Mouse (Mus musculus) embryonic facial prominence, embryonic 11.5 days (tissue): ENCODE data around the gene Robo3. TPM values are rescaled to one million over a fixed set of nuclear protein-coding genes. Genes with fewer than 3 reads are reported as not detected.

Experiments
- ATAC-seq: fragments of 200-750 bp; cut with Nextera tagmentation; replicated peaks from 2 replicates; pipeline ENCODE4 v1.8.0; 2017; ENCODE audit warnings: low read depth; ENCODE audit not compliant: insufficient number of reproducible peaks, low FRiP score, low TSS enrichment
- DNase-seq: peaks from one replicate; pipeline ENCODE4 v3.0.0-alpha.2; 2015; ENCODE audit warnings: low spot score
- H3K27ac ChIP-seq: fragments of 300-500 bp; sonication (generic); replicated peaks from 2 replicates; pipeline ENCODE4 v1.5.1; 2014; ENCODE audit warnings: mild to moderate bottlenecking, low read depth, low read length, control low read depth
- H3K27me3 ChIP-seq: fragments of 300-500 bp; sonication (generic); 2 replicates; pipeline ENCODE4 v1.6.1; 2014; ENCODE audit warnings: mild to moderate bottlenecking, low read length, moderate library complexity, mixed read lengths; ENCODE audit not compliant: control insufficient read depth, insufficient read depth
- H3K36me3 ChIP-seq: fragments of 300-500 bp; sonication (generic); replicated peaks from 2 replicates; pipeline ENCODE4 v1.6.1; 2014; ENCODE audit warnings: low read depth, mild to moderate bottlenecking, low read length, moderate library complexity, mixed read lengths; ENCODE audit not compliant: control insufficient read depth, insufficient read depth
- H3K4me1 ChIP-seq: fragments of 300-500 bp; sonication (generic); 2 replicates; pipeline ENCODE4 v1.6.1; 2014; ENCODE audit warnings: low read length, mixed read lengths; ENCODE audit not compliant: control insufficient read depth, insufficient read depth
- H3K4me2 ChIP-seq: fragments of 300-500 bp; sonication (generic); 2 replicates; pipeline ENCODE4 v1.6.1; 2014; ENCODE audit warnings: low read depth, mild to moderate bottlenecking, control low read depth, low read length, moderate library complexity
- H3K4me3 ChIP-seq: fragments of 300-500 bp; sonication (generic); 2 replicates; pipeline ENCODE4 v1.5.1; 2014; ENCODE audit warnings: low read depth, low read length, control low read depth
- H3K9ac ChIP-seq: fragments of 300-500 bp; sonication (generic); replicated peaks from 2 replicates; pipeline ENCODE4 v1.6.1; 2014; ENCODE audit warnings: mild to moderate bottlenecking, control low read depth, low read length
- H3K9me3 ChIP-seq: fragments of 300-500 bp; sonication (generic); replicated peaks from 2 replicates; pipeline ENCODE4 v1.6.1; 2016; ENCODE audit warnings: mild to moderate bottlenecking, low read length, inconsistent platforms, mixed read lengths; ENCODE audit not compliant: control insufficient read depth
- WGBS: fragments of 180-500 bp; shearing (Covaris S2); extraction: QIAGEN DNeasy Blood & Tissue Kit; methylation state at CpG from one replicate; pipeline ENCODE4 v1.1.7; 2014; 5-methylcytosine and 5-hydroxymethylcytosine counted together
- polyA plus RNA-seq: library from polyadenylated mRNA; unstranded; fragments of >200 nt; fragmentation: Nextera tagmentation; extraction: Ambion mirVana; gene quantifications from 2 replicates; pipeline ENCODE4 v1.2.1, GENCODE M21; 2014

Robo3 gene
- polyA plus RNA-seq, 1 experiment from 2014 or later = 4.9 TPM

DNA sequence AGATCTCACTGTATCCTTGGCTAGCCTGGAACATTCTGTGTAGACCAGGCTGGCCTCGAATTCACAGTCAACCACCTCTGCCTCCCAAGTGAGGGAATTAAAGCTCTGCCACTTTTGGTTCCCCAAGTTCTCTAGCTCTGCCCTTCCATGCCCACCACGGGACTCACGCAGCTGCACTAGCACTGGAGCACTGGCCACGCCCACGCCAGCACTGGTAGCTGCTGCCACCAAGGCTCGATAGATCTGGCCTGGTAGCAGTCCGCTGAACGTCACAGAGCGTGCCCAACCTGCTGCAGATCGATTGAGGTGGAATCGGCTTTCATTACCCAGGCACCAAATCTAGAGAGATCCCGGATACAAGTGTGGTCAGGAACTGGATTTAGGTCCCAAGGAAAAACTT lies 11.8 kb downstream of the Robo3 start:
- 22% methylated on average over 12 of the region's 12 CpGs for WGBS
- Histone ChIP-seq H3K9me3 (no peaks in the 10 kb centered on the region), H3K36me3 (no peaks in the 10 kb centered on the region), H3K27me3 (no peaks in the 10 kb centered on the region), H3K9ac (no peak overlapping the region), H3K4me2 (no peak overlapping the region), H3K27ac (no peak overlapping the region), H3K4me1 (no peaks in the 10 kb centered on the region), H3K4me3 (no peak overlapping the region)
- ATAC-seq (no peak), DNase-seq (no peak)

DNA sequence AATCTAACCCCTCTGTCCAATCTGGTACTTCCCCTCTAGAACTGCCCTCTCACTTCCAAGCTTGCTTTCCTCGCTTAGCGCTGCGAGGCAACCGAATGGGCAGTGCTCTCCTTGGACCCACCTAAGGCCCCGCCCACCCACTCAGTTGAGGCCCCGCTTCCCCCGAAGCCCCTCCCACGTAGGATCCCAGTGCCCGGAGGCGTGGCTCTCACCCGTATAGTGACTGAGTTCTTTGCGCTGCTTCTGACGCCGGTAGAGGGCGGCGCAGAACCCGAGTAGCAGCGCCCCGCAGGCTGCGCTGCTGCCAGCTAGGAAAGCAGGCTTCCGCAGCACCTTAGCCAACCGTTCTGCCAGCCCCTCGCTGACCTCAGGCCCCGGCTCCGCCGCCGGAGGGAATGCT lies 12.4 kb downstream of the Robo3 start:
- H3K27me3 ChIP-seq = no peaks in the 10 kb centered on the region
- H3K9me3 ChIP-seq = no peaks in the 10 kb centered on the region

DNA sequence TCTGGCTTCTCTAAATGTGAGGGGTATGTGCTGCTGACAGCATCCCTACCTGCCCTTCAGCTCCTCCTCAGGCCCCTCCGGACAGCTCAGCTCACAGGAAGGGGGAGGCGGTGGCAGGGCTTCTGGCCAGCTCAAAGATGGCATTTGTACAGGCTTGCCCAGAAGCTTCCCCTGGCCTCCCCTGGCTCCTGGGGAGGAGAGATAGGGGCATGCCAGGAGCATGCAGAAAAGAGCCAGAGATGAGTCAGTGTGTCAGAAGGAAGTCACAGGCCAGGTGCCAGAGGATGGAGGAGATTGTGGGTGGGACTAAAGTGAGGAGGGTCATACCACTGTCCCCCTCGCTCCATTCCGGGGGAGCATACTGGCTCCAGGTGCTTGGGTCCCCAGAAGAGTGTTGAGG lies 14.3 kb downstream of the Robo3 start:
- DNase-seq = no peak
- no peak overlapping the region for H3K4me2 ChIP-seq
- H3K27ac ChIP-seq = no peak overlapping the region
- no peaks in the 10 kb centered on the region for H3K27me3 ChIP-seq
- H3K4me1 ChIP-seq = no peaks in the 10 kb centered on the region
- no peak for ATAC-seq
- H3K4me3 ChIP-seq = no peak overlapping the region
- no peak overlapping the region for H3K9ac ChIP-seq
- no peaks in the 10 kb centered on the region for H3K36me3 ChIP-seq
- 85% methylated on average over 4 of the region's 4 CpGs for WGBS
- H3K9me3 ChIP-seq = no peaks in the 10 kb centered on the region

More for the DNA sequence above, 12.4 kb downstream of the Robo3 start:
- Histone ChIP-seq H3K4me1 (no peaks in the 10 kb centered on the region), H3K4me2 (peak overlapping the region; percentile 22), H3K27ac (no peak overlapping the region), H3K36me3 (no peaks in the 10 kb centered on the region), H3K9ac (no peak overlapping the region), H3K4me3 (no peak overlapping the region; the same call in 1 of the 2 replicates)
- ATAC-seq (peak; percentile 86), DNase-seq (peak; percentile 94)
- WGBS = under 1% methylated on average over 27 of the region's 27 CpGs

DNA sequence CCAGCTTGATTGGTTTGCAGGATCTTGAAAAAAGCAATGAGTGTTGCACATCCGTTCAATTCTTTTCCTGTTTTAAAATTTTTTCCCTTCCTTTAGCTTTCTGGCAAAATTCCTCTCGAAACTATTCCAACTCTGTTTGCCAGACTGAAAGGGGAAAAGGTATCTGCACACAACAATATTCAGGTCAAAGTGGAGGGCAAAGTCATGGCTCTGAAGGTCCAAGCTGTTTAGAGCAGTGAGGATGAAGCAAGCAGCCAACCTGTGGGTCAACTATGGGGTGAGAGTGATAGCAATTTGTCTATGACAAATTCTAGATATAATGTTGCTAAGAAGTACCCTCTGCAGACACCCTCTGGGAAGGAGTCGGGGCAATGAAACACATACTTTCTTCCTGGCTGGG lies 18.4 kb downstream of the Robo3 start:
- H3K9ac ChIP-seq = no peak overlapping the region
- WGBS = 77% methylated on average over 3 of the region's 3 CpGs
- H3K36me3 ChIP-seq = no peaks in the 10 kb centered on the region
- H3K4me3 ChIP-seq = no peak overlapping the region
- ATAC-seq (no peak), DNase-seq (no peak)
- H3K27me3 ChIP-seq = no peaks in the 10 kb centered on the region
- H3K4me1 ChIP-seq = no peaks in the 10 kb centered on the region
- no peaks in the 10 kb centered on the region for H3K9me3 ChIP-seq
- no peak overlapping the region for H3K27ac ChIP-seq
- H3K4me2 ChIP-seq = no peak overlapping the region

DNA sequence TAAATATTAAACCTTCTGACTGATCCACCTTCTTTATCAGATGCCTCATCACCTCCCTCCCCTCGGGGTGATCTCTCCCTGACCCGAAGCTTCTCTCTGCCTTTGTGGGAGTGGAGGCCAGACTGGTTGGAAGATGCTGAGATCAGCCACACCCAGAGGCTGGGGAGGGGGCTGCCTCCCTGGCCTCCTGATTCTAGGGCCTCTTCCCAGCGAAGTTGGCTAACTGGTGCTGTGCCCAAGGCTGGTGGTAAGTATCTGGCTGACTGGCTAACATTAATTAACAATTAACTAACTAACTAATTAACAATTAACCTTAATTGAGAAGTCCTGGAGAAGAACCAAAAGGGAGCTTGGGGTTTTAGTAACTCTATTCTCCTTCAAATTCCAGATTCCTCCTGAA lies 20.1 kb downstream of the Robo3 start:
- WGBS = 53% methylated on average over 3 of the region's 3 CpGs
- Histone ChIP-seq H3K27me3 (peaks cover 4% of the 10 kb centered on the region), H3K4me2 (no peak overlapping the region), H3K4me1 (no peaks in the 10 kb centered on the region), H3K9ac (no peak overlapping the region), H3K36me3 (no peaks in the 10 kb centered on the region), H3K9me3 (no peaks in the 10 kb centered on the region), H3K4me3 (no peak overlapping the region), H3K27ac (no peak overlapping the region)
- no peak for DNase-seq
- ATAC-seq = no peak

DNA sequence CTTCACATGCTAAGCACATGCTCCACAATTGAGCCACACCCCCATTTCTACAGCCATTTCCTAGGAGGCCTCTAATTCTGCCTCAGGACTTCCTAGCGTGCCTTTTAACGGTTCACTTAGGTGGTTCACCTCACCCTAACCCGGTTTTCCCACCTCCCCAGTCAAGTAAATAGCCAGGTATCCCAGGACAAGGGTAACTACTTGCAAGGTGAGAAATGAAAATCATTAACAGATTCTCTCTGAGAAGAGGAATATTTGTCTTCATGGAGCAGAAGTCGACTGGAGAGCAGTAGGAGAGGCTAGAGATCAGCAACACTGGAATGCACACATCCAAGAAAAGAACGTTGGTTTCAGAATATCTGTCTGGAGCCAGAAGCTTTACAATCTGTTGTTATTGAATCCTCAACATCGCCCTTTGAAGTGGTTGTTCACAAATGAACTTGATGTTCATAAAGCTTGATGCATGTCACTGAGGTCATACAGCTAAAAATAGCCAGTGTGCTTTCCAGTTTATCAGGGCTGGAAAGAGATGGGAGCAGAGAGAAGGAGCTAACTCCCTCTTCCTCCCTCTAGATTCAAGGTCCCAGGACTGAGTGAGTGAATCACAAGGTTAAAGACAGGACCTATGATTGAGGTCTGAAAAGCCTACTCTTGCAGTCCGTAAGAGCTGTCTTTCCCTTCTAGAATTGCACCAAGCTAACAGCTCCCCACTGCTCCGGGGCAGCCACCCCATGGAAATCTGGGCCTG lies 23.2 kb downstream of the Robo3 start:
- Histone ChIP-seq H3K27ac (no peak overlapping the region), H3K4me2 (no peak overlapping the region), H3K27me3 (peaks cover 4% of the 10 kb centered on the region), H3K4me1 (no peaks in the 10 kb centered on the region), H3K36me3 (no peaks in the 10 kb centered on the region), H3K4me3 (no peak overlapping the region), H3K9me3 (no peaks in the 10 kb centered on the region), H3K9ac (no peak overlapping the region)
- DNase-seq = no peak
- no peak for ATAC-seq
- 85% methylated on average over 8 of the region's 8 CpGs for WGBS

DNA sequence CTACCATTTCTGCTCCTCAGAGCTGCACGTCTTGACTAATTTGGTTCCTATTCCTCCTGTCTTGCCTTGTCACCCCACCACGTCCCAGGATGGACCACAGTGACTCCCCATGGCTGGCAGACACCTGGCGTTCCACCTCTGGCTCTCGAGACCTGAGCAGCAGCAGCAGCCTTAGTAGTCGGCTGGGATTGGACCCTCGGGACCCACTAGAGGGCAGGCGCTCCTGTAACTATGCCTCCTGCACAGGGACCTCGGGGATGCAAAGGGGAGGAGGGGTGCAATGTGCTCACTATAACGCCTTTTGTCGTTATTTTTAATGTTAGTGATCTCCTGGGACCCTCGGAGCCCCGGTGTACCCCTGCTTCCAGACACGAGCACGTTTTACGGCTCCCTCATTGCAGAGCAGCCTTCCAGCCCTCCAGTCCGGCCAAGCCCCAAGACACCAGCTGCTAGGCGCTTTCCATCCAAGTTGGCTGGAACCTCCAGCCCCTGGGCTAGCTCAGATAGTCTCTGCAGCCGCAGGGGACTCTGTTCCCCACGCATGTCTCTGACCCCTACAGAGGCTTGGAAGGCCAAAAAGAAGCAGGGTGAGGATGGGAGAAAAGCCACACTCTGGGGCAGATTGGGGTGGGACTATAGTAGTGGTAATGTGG lies 25.1 kb downstream of the Robo3 start:
- peak; percentile 40 for DNase-seq
- Histone ChIP-seq H3K9me3 (no peaks in the 10 kb centered on the region), H3K27ac (no peak overlapping the region), H3K27me3 (peaks cover 4% of the 10 kb centered on the region), H3K4me1 (no peaks in the 10 kb centered on the region), H3K4me3 (no peak overlapping the region), H3K4me2 (no peak overlapping the region), H3K9ac (no peak overlapping the region), H3K36me3 (no peaks in the 10 kb centered on the region)
- 12% methylated on average over 19 of the region's 19 CpGs for WGBS
- peak; percentile 42 for ATAC-seq

DNA sequence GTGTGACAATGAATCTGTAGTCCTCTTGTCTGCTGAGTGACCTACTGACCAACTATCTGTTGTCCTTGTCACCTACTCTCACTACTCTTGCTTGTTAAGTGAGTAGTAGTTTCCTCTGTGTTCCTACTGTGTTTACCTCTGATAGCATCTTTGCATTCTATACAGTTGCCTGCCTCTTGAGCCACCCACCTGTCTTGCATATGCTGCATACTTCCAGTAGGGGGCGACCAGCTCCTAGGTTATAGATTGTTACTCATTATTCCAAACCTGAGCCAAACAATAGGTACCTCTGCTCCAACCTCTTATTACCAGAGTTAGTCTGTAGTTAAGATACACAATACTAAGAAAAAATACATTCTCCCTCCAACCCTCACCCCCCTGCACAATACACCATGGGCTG lies 26.7 kb downstream of the Robo3 start:
- no peak overlapping the region for H3K27ac ChIP-seq
- ATAC-seq (no peak), DNase-seq (peak; percentile 61)
- H3K4me3 ChIP-seq = no peak overlapping the region
- H3K27me3 ChIP-seq = peaks cover 4% of the 10 kb centered on the region
- WGBS = 3% methylated on average over 1 of the region's 1 CpGs
- H3K9ac ChIP-seq = no peak overlapping the region
- no peaks in the 10 kb centered on the region for H3K36me3 ChIP-seq
- no peak overlapping the region for H3K4me2 ChIP-seq
- H3K4me1 ChIP-seq = no peaks in the 10 kb centered on the region
- H3K9me3 ChIP-seq = no peaks in the 10 kb centered on the region
